Mouse (Mus musculus): ENCODE data around the gene Gm17364. TPM values are rescaled to one million over a fixed set of nuclear protein-coding genes. Genes with fewer than 3 reads are reported as not detected.

Gene Gm17364
- total and polyA plus RNA-seq, 3 experiments, result not detected

DNA sequence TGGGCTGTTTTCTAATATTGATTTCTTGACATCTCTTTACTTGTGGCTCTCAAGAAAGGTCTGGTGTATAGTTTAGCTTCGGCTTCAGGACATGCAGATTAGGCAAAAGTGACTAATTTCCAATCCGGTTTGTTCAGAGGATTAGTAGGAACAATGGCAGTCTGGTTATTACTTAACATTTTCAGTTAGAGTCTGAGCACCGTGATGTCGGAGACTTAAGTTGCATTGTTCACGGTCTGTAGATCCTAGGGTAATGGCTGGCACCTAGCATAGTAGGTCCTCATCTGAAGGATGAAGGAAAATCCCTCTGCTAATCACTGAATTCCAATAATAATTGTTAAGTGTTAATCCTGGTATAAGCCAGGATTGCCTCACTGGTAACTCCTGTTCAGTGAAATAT, 17.7 kb downstream of the Gm17364 start:
- Histone ChIP-seq H3K9ac (ENCODE audit: control insufficient read depth, low read depth, low read length, poor library complexity, severe bottlenecking) (no peak overlapping the region), H3K9me3 (replicated peaks; ENCODE audit: insufficient read depth, low read length) (no peaks in the 10 kb centered on the region), H3K79me2 (ENCODE audit: control insufficient read depth, insufficient read depth, low read length, poor library complexity) (peaks cover 7% of the 10 kb centered on the region; the same call in 1 of the 2 replicates), H3K36me3 (ENCODE audit: control insufficient read depth in 1 of 2, insufficient read depth in 2 of 2, low read length in 2 of 2) (peaks cover 0 to 6% of the 10 kb centered on the region in 2 experiments), H3K27ac (ENCODE audit: control insufficient read depth, low read depth, low read length) (no peak overlapping the region), H3K4me3 (ENCODE audit: control insufficient read depth in 1 of 2, insufficient read depth in 1 of 2, low read depth in 2 of 2, low read length in 2 of 2) (no peak overlapping the region), H3K27me3 (ENCODE audit: control insufficient read depth in 1 of 2, insufficient read depth in 2 of 2, low read length in 2 of 2) (no peaks in the 10 kb centered on the region), H3K4me1 (ENCODE audit: control insufficient read depth in 1 of 2, insufficient read depth in 2 of 2, low read length in 2 of 2) (peaks cover 2 to 3% of the 10 kb centered on the region in 2 experiments; a peak in 2 of 4 replicates)
- TF ChIP-seq TCF12 (IDR thresholded peaks at IDR 0.05; ENCODE audit: low read depth, low read length), result no peak
- TF ChIP-seq POLR2AphosphoS2 (IDR thresholded peaks at IDR 0.05; ENCODE audit: low read length), result no peak
- no peak for TF ChIP-seq GABPA (IDR thresholded peaks at IDR 0.05; ENCODE audit: low read depth, low read length)
- TF ChIP-seq RCOR1 (IDR thresholded peaks at IDR 0.05; ENCODE audit: low read depth, low read length), result no peak
- no peak for TF ChIP-seq ETS1 (IDR thresholded peaks at IDR 0.05; ENCODE audit: low read depth, low read length)
- no peak for DNase-seq (ENCODE audit: low read depth, low spot score)

DNA sequence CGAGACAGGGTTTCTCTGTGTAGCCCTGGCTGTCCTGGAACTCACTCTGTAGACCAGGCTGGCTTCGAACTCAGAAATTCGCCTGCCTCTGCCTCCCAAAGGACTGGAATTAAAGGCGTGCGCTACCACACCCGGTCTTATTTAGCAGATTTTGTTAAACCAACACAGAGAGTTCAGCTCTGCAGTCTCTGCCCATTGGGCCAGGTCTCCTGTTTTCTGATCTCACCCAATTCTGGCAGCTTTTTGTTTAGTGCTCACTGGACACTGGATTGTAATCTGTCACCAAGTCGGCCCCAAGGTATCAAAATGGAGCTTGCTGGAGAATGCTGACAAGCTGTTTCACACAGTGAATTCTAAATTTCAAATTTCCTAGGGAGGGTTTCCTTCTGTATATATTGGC, 21.0 kb downstream of the Gm17364 start:
- Histone ChIP-seq H3K79me2 (ENCODE audit: control insufficient read depth, insufficient read depth, low read length, poor library complexity) (peaks cover 16% of the 10 kb centered on the region), H3K27ac (ENCODE audit: control insufficient read depth, low read depth, low read length) (no peak overlapping the region), H3K27me3 (ENCODE audit: control insufficient read depth in 1 of 2, insufficient read depth in 2 of 2, low read length in 2 of 2) (no peaks in the 10 kb centered on the region), H3K9me3 (replicated peaks; ENCODE audit: insufficient read depth, low read length) (no peaks in the 10 kb centered on the region), H3K36me3 (ENCODE audit: control insufficient read depth in 1 of 2, insufficient read depth in 2 of 2, low read length in 2 of 2) (peaks cover 0 to 12% of the 10 kb centered on the region in 2 experiments), H3K9ac (ENCODE audit: control insufficient read depth, low read depth, low read length, poor library complexity, severe bottlenecking) (no peak overlapping the region), H3K4me1 (ENCODE audit: control insufficient read depth in 1 of 2, insufficient read depth in 2 of 2, low read length in 2 of 2) (peaks cover 2 to 10% of the 10 kb centered on the region in 2 experiments; a peak in 2 of 4 replicates), H3K4me3 (ENCODE audit: control insufficient read depth in 1 of 2, insufficient read depth in 1 of 2, low read depth in 2 of 2, low read length in 2 of 2) (no peak overlapping the region)
- DNase-seq (ENCODE audit: low read depth, low spot score), result no peak
- TF ChIP-seq ZMIZ1 (IDR thresholded peaks at IDR 0.05; ENCODE audit: low read depth, low read length), result no peak
- no peak for TF ChIP-seq MAX (IDR thresholded peaks at IDR 0.05; ENCODE audit: low read length)
- no peak for TF ChIP-seq ELF1 (IDR thresholded peaks at IDR 0.05; ENCODE audit: low read depth, low read length)

DNA sequence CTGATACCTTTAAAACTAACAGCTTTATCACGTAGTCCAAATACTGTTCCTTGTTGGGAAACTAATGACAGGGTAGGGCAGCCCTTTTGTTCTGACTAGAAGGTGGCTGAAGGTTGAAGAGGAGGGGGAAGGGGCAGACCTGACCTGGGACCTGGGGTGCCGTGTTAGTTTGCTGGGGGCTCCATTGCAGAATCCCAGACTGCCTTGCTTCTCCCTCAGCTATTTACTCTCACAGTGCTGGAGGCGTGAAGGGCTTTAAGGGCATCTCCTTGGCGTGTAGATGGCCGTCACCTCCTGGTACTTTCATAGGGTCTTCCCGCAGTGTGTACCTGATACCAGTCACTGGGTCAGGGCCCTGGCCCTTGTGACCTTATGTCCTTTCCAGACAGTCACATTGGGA, 21.6 kb downstream of the Gm17364 start:
- no peaks in the 10 kb centered on the region for H3K27me3 ChIP-seq (ENCODE audit: control insufficient read depth in 1 of 2, insufficient read depth in 2 of 2, low read length in 2 of 2)
- H3K79me2 ChIP-seq (ENCODE audit: control insufficient read depth, insufficient read depth, low read length, poor library complexity), result peaks cover 16% of the 10 kb centered on the region
- no peak for TF ChIP-seq E2F4 (IDR thresholded peaks at IDR 0.05; ENCODE audit: borderline replicate concordance, low read depth, low read length)
- TF ChIP-seq POLR2AphosphoS2 (IDR thresholded peaks at IDR 0.05; ENCODE audit: low read length), result no peak
- TF ChIP-seq MAZ (IDR thresholded peaks at IDR 0.05; ENCODE audit: low read depth, low read length), result no peak
- no peak for TF ChIP-seq RAD21 (IDR thresholded peaks at IDR 0.05; ENCODE audit: low read depth, low read length)
- no peak for TF ChIP-seq TCF12 (IDR thresholded peaks at IDR 0.05; ENCODE audit: low read depth, low read length)
- TF ChIP-seq ETS1 (IDR thresholded peaks at IDR 0.05; ENCODE audit: low read depth, low read length), result no peak
- TF ChIP-seq ZC3H11A (IDR thresholded peaks at IDR 0.05; ENCODE audit: low read depth, low read length), result no peak
- no peak for TF ChIP-seq MEF2A (IDR thresholded peaks at IDR 0.05; ENCODE audit: extremely low read depth, insufficient replicate concordance, low read depth, low read length, poor library complexity, severe bottlenecking)
- TF ChIP-seq ELF1 (IDR thresholded peaks at IDR 0.05; ENCODE audit: low read depth, low read length), result no peak
- no peak for TF ChIP-seq POLR2A (IDR thresholded peaks at IDR 0.05; ENCODE audit: control insufficient read depth in 1 of 2, insufficient read depth in 1 of 2, low read depth in 1 of 2, low read length in 2 of 2, poor library complexity in 1 of 2)
- TF ChIP-seq TBP (IDR thresholded peaks at IDR 0.05; ENCODE audit: low read depth, low read length), result no peak
- no peak for TF ChIP-seq MYC (IDR thresholded peaks at IDR 0.05; ENCODE audit: low read depth, low read length)
- TF ChIP-seq EP300 (IDR thresholded peaks at IDR 0.05; ENCODE audit: low read depth in 1 of 2, low read length in 2 of 2), result no peak
- no peak for TF ChIP-seq CHD2 (IDR thresholded peaks at IDR 0.05; ENCODE audit: low read length)
- H3K4me3 ChIP-seq (ENCODE audit: control insufficient read depth in 1 of 2, insufficient read depth in 1 of 2, low read depth in 2 of 2, low read length in 2 of 2), result no peak overlapping the region
- H3K27ac ChIP-seq (ENCODE audit: control insufficient read depth, low read depth, low read length), result no peak overlapping the region
- DNase-seq (ENCODE audit: low read depth, low spot score), result no peak
- peaks cover 2 to 10% of the 10 kb centered on the region in 2 experiments; a peak in 2 of 4 replicates for H3K4me1 ChIP-seq (ENCODE audit: control insufficient read depth in 1 of 2, insufficient read depth in 2 of 2, low read length in 2 of 2)
- no peak overlapping the region for H3K9ac ChIP-seq (ENCODE audit: control insufficient read depth, low read depth, low read length, poor library complexity, severe bottlenecking)
- peaks cover 0 to 10% of the 10 kb centered on the region in 2 experiments for H3K36me3 ChIP-seq (ENCODE audit: control insufficient read depth in 1 of 2, insufficient read depth in 2 of 2, low read length in 2 of 2)
- no peaks in the 10 kb centered on the region for H3K9me3 ChIP-seq (replicated peaks; ENCODE audit: insufficient read depth, low read length)
